Mouse (Mus musculus) lung, postnatal 0 days (tissue): ENCODE results near the gene Sebox.

Experiments
- CTCF ChIP-seq: IDR thresholded peaks from 2 replicates; pipeline ENCODE4 v1.5.1; 2016; ENCODE audit warnings: antibody characterized with exemption, mild to moderate bottlenecking
- EP300 ChIP-seq: IDR thresholded peaks from 2 replicates; pipeline ENCODE4 v1.6.1; 2016; ENCODE audit warnings: antibody characterized with exemption, mild to moderate bottlenecking, control low read depth

- TF ChIP-seq CTCF (no peak), EP300 (peak; percentile 62; the same call in 1 of the 2 replicates)
Measured at GRCm38 (mm10) chr11:78540358-78540757, 37.1 kb downstream of the Sebox start.
